Mouse (Mus musculus) spleen, adult 2 months (tissue): ENCODE data around the gene Rpl4.

ENCODE experiments used
- CTCF ChIP-seq: fragments of 200-500 bp; IDR thresholded peaks from 2 replicates; pipeline ENCODE4 v1.5.1; 2011; ENCODE audit warnings: mild to moderate bottlenecking, inconsistent platforms; ENCODE audit not compliant: insufficient read depth, insufficient read length, insufficient replicate concordance; ENCODE audit errors: extremely low read depth
- POLR2A ChIP-seq: fragments of 200-500 bp; IDR thresholded peaks from 2 replicates; pipeline ENCODE4 v1.6.1; 2011; ENCODE audit warnings: low read depth, low read length, inconsistent platforms

DNA sequence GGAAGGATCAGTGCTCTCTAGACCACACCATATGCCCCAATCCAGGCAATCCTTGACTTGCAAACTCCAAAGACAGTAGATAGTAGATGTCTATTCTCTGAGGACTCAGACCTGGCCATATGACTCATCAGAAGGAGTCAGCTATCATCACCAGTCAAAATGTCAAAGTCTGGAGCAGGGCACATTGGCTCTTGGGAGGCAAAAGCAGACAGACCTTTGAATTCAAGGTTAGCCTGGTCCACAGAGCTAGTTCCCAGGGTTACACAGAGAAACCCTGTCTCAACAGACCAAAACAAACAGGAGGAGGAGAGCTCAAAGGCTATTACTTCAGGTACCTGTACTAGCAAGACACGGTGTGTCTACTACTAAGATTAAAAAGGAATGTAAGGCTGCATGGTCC, 20.7 kb downstream of the Rpl4 start:
- TF ChIP-seq POLR2A (no peak), CTCF (no peak)
